ENCODE assay signal across 9 mouse cellular contexts in genomic region chr10:96617221-96617950, GRCm38 (mm10). TPM values are rescaled to one million over a fixed set of nuclear protein-coding genes. Genes with fewer than 3 reads are reported as not detected.
DNase-seq lines count a peak whose midpoint lies in the region; ATAC-seq and TF ChIP-seq lines count a peak whose summit lies in the region.
"Had no signal": no experiment of that assay in that cellular context is flagged by ENCODE, and none has a peak within 500 bp of the region (broad histone marks: within the 10 kb centered on the region; RNA-seq: fewer than 3 reads in every experiment).

No protein-coding gene starts in this region.

- H3K27me3 ChIP-seq in intestine, postnatal 0 days (replicated peaks; ENCODE audit: control insufficient read depth, insufficient read depth, low read length), result no peaks in the 10 kb centered on the region
- H3K27me3 ChIP-seq in liver, embryonic 13.5 days, result no peaks in the 10 kb centered on the region
- no peaks in the 10 kb centered on the region for H3K27me3 ChIP-seq in neural tube, embryonic 11.5 days (ENCODE audit: control insufficient read depth, insufficient read depth, low read length)
- H3K27me3 ChIP-seq: Patski had no signal

- H3K36me3 ChIP-seq in intestine, postnatal 0 days (ENCODE audit: control insufficient read depth, insufficient read depth), result peaks cover 3% of the 10 kb centered on the region; the same call in 1 of the 2 replicates
- H3K36me3 ChIP-seq in liver, embryonic 13.5 days, result no peaks in the 10 kb centered on the region
- peaks cover 2% of the 10 kb centered on the region; the same call in 1 of the 2 replicates for H3K36me3 ChIP-seq in neural tube, embryonic 11.5 days (ENCODE audit: control insufficient read depth, insufficient read depth, low read length)

- ATAC-seq in intestine, postnatal 0 days, result peak; percentile 25
- peak; percentile 45 for ATAC-seq in liver, embryonic 13.5 days (ENCODE audit: low read depth)
- peak; percentile 32 for ATAC-seq in neural tube, embryonic 11.5 days (ENCODE audit: insufficient read depth, low FRiP score, low TSS enrichment)

- peak; percentile 44 for DNase-seq in layer of hippocampus, adult 11-12 months (ENCODE audit: low spot score)
- DNase-seq in layer of hippocampus, adult 8-10 months (ENCODE audit: low spot score in 2 of 2), result no peak
- peak; percentile 72 for DNase-seq in cerebellum, postnatal 14 days
- DNase-seq in gastrocnemius, postnatal 36 days, result peak; percentile 30 to 45
- peak; percentile 18 for DNase-seq in liver, embryonic 13.5 days
- DNase-seq in neural tube, embryonic 11.5 days (ENCODE audit: low spot score), result peak; percentile 57
- peak; percentile 62 to 68 for DNase-seq in thymus, postnatal 10 days (ENCODE audit: low spot score in 2 of 2)

- peak overlapping the region; percentile 93 for H3K27ac ChIP-seq in intestine, postnatal 0 days (ENCODE audit: low read depth, low read length)
- peak overlapping the region; percentile 91 for H3K27ac ChIP-seq in liver, embryonic 13.5 days
- peak overlapping the region; percentile 95 for H3K27ac ChIP-seq in neural tube, embryonic 11.5 days (ENCODE audit: low read depth, low read length)

- H3K4me3 ChIP-seq in intestine, postnatal 0 days (ENCODE audit: low read depth, low read length), result peak overlapping the region; percentile 100
- peak overlapping the region; percentile 92 for H3K4me3 ChIP-seq in liver, embryonic 13.5 days (replicated peaks)
- peak overlapping the region; percentile 99 for H3K4me3 ChIP-seq in neural tube, embryonic 11.5 days (ENCODE audit: low read depth, low read length)

- H3K9me3 ChIP-seq in intestine, postnatal 0 days (ENCODE audit: control insufficient read depth), result no peaks in the 10 kb centered on the region
- no peaks in the 10 kb centered on the region for H3K9me3 ChIP-seq in liver, embryonic 13.5 days (replicated peaks)
- no peaks in the 10 kb centered on the region for H3K9me3 ChIP-seq in neural tube, embryonic 11.5 days (ENCODE audit: control insufficient read depth, low read length)

- TF ChIP-seq CTCF in intestine, postnatal 0 days (IDR thresholded peaks at IDR 0.05; ENCODE audit: low read depth), result no peak

- no peaks in the 10 kb centered on the region for H3K4me1 ChIP-seq in intestine, postnatal 0 days (replicated peaks; ENCODE audit: control insufficient read depth, insufficient read depth, low read length)
- peaks cover 35% of the 10 kb centered on the region for H3K4me1 ChIP-seq in liver, embryonic 13.5 days (replicated peaks)
- peaks cover 10% of the 10 kb centered on the region; the same call in 1 of the 2 replicates for H3K4me1 ChIP-seq in neural tube, embryonic 11.5 days (ENCODE audit: control insufficient read depth, insufficient read depth, low read length)

- under 1% methylated on average over 71 of the region's 78 CpGs for WGBS in intestine, postnatal 0 days
- under 1% methylated on average over 75 of the region's 78 CpGs for WGBS in liver, embryonic 13.5 days (ENCODE audit: insufficient replicate concordance)
- WGBS in neural tube, embryonic 11.5 days, result 0% methylated on average over 72 of the region's 78 CpGs

- H3K4me2 ChIP-seq in intestine, postnatal 0 days (replicated peaks; ENCODE audit: low read depth), result peak overlapping the region; percentile 71
- H3K4me2 ChIP-seq in liver, embryonic 13.5 days, result peak overlapping the region; percentile 91
- peak overlapping the region; percentile 37 for H3K4me2 ChIP-seq in neural tube, embryonic 11.5 days (ENCODE audit: low read depth)

- peak overlapping the region; percentile 99 for H3K9ac ChIP-seq in intestine, postnatal 0 days (ENCODE audit: low read depth, low read length)
- peak overlapping the region; percentile 95 for H3K9ac ChIP-seq in liver, embryonic 13.5 days
- H3K9ac ChIP-seq in neural tube, embryonic 11.5 days (ENCODE audit: low read length), result peak overlapping the region; percentile 99

- intact Hi-C loops in gastrocnemius, postnatal 36 days (cut with DNase I), result loop anchor here (2.0 kb wide), 2 partner anchors 403 to 695 kb away; no protein-coding TSS in a partner anchor

RNA-seq across cellular contexts. Expression of gene Btg1, which starts 0.6 kb away (rescaled TPM):
- total RNA-seq in layer of hippocampus, adult 8-10 months (2022), result 10 to 100 TPM; 46.5 to 59.9 (median 50.7) TPM
- total RNA-seq in gastrocnemius, postnatal 36 days (2021), result 10 to 100 TPM; 13.2 to 15.5 TPM
- 29.5 and 30.1 TPM in 2 replicates for polyA plus RNA-seq in intestine, postnatal 0 days (2015; fragmentation: Nextera tagmentation; extraction: Ambion mirVana)
- 6.2 TPM in 2 replicates for polyA plus RNA-seq in liver, embryonic 13.5 days (2015; fragmentation: Nextera tagmentation; extraction: Ambion mirVana)
- polyA plus RNA-seq in neural tube, embryonic 11.5 days (2014; fragmentation: Nextera tagmentation; extraction: Ambion mirVana), result 63.0 and 69.3 TPM in 2 replicates

Comparison
In these comparisons a context has a peak if more than half of its experiments do, and no peak if none do; other contexts are left out.
1. DNase-seq: peak in layer of hippocampus, adult 11-12 months (single experiment), cerebellum, postnatal 14 days (2 of 2), gastrocnemius, postnatal 36 days (2 of 2), liver, embryonic 13.5 days (single experiment), neural tube, embryonic 11.5 days (single experiment) and thymus, postnatal 10 days (2 of 2); none in layer of hippocampus, adult 8-10 months (0 of 2).
2. H3K4me2 ChIP-seq: peak in every context shown above with its lines; median percentile 91 in liver, embryonic 13.5 days; 71 in intestine, postnatal 0 days; 37 in neural tube, embryonic 11.5 days.
3. Peak in every context shown above with its lines, with median percentiles within 50 percentile points of each other: ATAC-seq, H3K27ac ChIP-seq, H3K4me3 ChIP-seq and H3K9ac ChIP-seq.